Mouse (Mus musculus) gastrocnemius, adult 2 months (tissue): ENCODE measurements around the gene Slc39a8. TPM values are rescaled to one million over a fixed set of nuclear protein-coding genes. Genes with fewer than 3 reads are reported as not detected.
A peak's percentile ranks its signal among the peaks of the same experiment; 100 is the strongest.

Experiments
- DNase-seq: peaks from one replicate; pipeline ENCODE4 v3.0.0; 2022
- H3K27ac ChIP-seq: fragments of 200-600 bp; 2 replicates; pipeline ENCODE4 v1.8.1; 2022; ENCODE audit warnings: mild to moderate bottlenecking
- H3K4me3 ChIP-seq: fragments of 200-600 bp; 2 replicates; pipeline ENCODE4 v1.8.1; 2022; ENCODE audit warnings: mild to moderate bottlenecking, moderate library complexity
- CTCF ChIP-seq: fragments of 200-600 bp; IDR thresholded peaks from 2 replicates; pipeline ENCODE4 v1.8.1; 2022; ENCODE audit warnings: antibody characterized with exemption, mild to moderate bottlenecking, moderate library complexity
- intact Hi-C: fragments of 180-260 bp; cut with DNase I; formaldehyde crosslinking; loops from one replicate; pipeline ENCODE4 v1.15.1; 2025
- total RNA-seq, 2 experiments: library from RNA; stranded (reverse); gene quantifications; 2 replicates each; pipeline ENCODE4 v1.2.3; 2021

Gene Slc39a8
- total RNA-seq, 2 experiments from 2014 or later = 0.56 to 0.81 TPM

GRCm38 (mm10) chr3:135889401-135889800 lies 64.3 kb downstream of the Slc39a8 start:
- no peak overlapping the region for H3K4me3 ChIP-seq
- no peak for DNase-seq
- no peak for TF ChIP-seq CTCF
- intact Hi-C loops = loop anchor here (5.0 kb wide), 2 partner anchors 1528 to 1863 kb away; no protein-coding TSS in a partner anchor
- H3K27ac ChIP-seq = no peak overlapping the region

DNA sequence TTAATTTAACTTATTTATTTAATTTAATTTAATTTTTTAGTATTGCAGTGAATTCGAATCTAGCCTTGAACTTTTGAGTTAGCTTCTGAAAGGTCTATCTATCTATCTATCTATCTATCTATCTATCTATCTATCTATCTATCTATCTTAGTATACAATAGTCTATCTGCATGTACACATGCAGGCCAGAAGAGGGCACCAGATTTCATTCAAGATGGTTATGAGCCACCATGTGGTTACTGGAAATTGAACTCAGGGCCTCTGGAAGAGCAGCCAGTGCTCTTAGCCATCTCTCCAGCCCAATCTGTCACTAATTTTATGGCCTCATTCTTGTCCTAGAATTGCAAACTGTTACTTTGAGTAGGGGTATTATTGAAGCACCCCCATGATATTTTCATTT lies 78.3 kb downstream of the Slc39a8 start:
- intact Hi-C loops = no loop called here
- H3K4me3 ChIP-seq = no peak overlapping the region
- no peak for DNase-seq
- no peak overlapping the region for H3K27ac ChIP-seq
- TF ChIP-seq CTCF = peak; percentile 34; the same call in 1 of the 2 replicates

DNA sequence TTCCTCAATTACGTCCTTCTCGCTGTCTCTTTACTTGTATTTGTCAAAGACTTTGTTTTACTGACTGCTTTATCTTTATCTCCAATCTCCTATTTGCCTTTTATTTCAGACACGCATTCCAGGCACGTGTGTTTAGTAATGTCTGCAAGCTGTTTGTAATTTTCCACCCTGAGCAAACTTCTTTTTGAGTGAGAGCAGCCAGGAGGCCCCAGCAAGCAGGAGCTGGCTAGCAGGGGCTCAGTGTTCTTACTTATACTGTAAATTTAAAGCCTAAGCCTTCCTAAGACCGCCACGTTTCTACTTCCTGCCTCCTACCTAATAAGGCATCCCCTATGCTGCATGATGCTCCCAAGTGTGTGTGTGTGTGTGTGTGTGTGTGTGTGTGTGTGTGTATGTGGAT lies 79.8 kb downstream of the Slc39a8 start:
- DNase-seq = no peak
- Histone ChIP-seq H3K27ac (no peak overlapping the region), H3K4me3 (no peak overlapping the region)
- intact Hi-C loops = no loop called here
- no peak for TF ChIP-seq CTCF

DNA sequence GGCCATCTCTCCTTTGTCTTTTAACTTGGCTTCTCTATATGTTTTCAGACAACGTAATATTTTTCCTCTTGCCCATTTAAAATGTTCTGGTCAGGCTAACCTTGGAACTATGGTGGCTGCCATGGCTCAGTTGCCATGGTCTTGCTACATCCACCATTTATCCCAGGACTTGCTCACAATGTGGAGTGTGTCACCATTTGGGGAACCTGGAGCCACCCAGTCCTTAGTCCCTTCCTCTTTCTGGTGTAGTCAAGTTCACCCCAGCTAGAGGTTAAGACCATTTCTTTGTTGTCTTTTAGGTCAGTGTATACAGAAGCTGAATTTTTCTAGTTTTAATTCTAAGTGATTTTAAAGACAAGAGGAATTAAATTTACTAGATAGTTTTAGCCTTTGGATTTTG lies 80.7 kb downstream of the Slc39a8 start:
- intact Hi-C loops = no loop called here
- no peak for DNase-seq
- TF ChIP-seq CTCF = no peak
- no peak overlapping the region for H3K4me3 ChIP-seq
- H3K27ac ChIP-seq = no peak overlapping the region

DNA sequence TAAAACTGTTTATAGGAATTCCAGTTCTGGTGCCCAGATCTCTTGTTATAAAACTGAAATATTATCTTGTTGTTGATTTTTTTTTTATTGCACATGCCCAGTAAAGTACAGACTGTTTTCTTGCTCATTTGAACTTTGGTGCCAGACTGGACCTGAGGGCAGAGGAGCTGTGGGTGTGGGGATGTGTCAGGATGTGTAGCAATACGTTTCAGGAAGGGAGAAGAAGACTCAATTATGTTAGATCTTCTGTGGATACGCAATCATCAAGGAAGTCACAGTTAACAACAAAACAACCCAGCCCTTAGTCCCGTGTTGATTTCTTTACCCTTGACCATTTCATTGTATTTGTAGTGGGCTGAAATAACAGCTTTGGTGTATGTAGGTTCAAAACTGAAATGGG lies 81.9 kb downstream of the Slc39a8 start:
- H3K4me3 ChIP-seq = no peak overlapping the region
- intact Hi-C loops = no loop called here
- no peak for TF ChIP-seq CTCF
- DNase-seq = no peak
- no peak overlapping the region for H3K27ac ChIP-seq

GRCm38 (mm10) chr3:135915941-135916340 lies 90.9 kb downstream of the Slc39a8 start:
- no peak overlapping the region for H3K4me3 ChIP-seq
- no peak for TF ChIP-seq CTCF
- no peak overlapping the region for H3K27ac ChIP-seq
- DNase-seq = no peak
- intact Hi-C loops = no loop called here

DNA sequence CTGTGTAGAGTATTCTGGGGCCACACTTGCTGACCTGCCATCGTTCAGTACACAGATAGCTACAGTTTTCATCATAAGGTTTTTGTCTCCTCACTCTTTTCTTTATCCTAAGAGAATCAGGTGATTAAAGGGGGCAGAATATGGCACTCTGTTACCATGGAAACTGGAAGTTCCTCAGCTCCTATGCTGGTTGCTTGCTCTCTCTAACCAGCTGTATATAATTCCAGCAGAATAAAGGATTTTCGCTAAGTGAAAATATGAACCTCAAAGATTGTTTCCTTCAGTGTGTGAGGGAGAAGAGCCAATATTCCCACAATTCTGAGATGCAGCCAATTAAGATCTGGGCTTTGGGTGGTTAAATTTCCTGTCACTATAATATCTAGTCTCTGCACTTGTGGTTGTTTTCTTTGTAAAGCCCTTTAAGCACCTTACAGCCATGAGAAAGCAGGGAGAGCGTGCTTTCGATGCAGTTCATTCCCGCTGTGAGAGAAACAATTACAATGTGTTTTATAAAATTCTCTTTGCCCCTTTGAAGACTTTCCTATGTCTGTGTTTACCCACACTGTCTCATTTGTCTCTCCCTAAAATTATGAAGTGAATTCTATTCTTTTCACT lies 93.6 kb downstream of the Slc39a8 start:
- DNase-seq = no peak
- no peak overlapping the region for H3K4me3 ChIP-seq
- TF ChIP-seq CTCF = no peak
- intact Hi-C loops = no loop called here
- H3K27ac ChIP-seq = no peak overlapping the region

DNA sequence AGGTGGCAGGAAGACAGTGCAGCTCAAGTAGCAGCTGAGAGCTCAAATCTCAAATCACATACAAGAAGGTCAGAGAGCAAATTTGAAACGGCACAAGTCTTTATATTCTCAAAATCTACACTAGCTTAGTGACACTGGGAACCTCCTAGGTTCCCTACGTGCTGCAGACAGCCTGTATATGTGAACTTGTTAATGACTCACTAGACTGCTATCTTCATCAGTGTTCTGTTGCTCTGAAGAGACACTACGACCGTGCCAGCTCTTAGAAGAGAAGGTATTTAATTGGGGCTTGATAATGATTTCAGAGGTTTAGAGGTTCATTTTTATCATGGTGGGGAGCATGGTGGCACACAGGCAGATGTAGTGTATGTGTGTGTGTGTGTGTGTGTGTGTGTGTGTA lies 94.2 kb downstream of the Slc39a8 start:
- no peak overlapping the region for H3K27ac ChIP-seq
- intact Hi-C loops = no loop called here
- TF ChIP-seq CTCF = no peak
- no peak overlapping the region for H3K4me3 ChIP-seq
- DNase-seq = no peak

DNA sequence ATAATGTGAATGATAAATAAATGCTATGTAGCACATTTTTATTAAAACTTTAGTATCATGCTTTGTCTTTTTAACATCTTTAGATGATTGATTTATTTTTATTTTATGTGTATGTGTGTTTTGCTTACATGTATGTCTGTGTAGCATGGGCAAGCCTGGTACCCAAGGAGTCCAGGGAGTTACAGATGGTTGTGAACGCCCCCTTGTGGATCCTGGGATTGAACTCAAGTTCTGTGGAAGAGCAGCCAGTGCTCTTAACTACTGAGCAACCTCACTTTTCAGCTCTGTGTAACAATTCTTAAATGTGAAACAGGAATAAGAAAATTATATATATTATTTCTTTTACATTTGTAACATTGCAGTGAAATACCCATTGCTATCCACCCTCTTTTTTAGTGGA lies 101.7 kb downstream of the Slc39a8 start:
- Histone ChIP-seq H3K27ac (no peak overlapping the region), H3K4me3 (no peak overlapping the region)
- TF ChIP-seq CTCF = peak; percentile 2; the same call in 1 of the 2 replicates
- intact Hi-C loops = no loop called here
- no peak for DNase-seq

GRCm38 (mm10) chr3:135928184-135928583 lies 103.1 kb downstream of the Slc39a8 start:
- peak; percentile 28; the same call in 1 of the 2 replicates for TF ChIP-seq CTCF
- no peak overlapping the region for H3K27ac ChIP-seq
- no peak for DNase-seq
- intact Hi-C loops = no loop called here
- H3K4me3 ChIP-seq = no peak overlapping the region

DNA sequence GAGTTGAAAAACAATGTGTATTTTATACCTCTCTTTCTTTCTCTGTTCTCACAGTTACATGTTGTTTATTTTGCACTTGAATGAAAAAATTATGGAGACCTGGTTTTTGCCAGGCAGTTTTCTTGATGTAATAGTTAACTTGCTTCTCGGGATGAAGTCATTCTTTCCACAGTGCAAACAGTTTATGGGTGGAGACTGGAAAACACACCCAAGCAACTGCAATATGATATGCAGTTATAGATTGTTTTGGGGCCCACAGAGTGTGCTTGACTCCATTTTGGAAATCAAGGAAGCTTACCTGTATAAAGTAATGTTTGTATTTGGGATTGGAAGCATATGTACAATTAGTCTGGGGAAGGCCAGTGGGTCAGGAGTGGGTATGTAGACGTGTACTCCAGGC lies 112.4 kb downstream of the Slc39a8 start:
- no peak for DNase-seq
- H3K27ac ChIP-seq = no peak overlapping the region
- H3K4me3 ChIP-seq = no peak overlapping the region
- TF ChIP-seq CTCF = no peak
- intact Hi-C loops = no loop called here

Other genes with a start within 250 kb of the Slc39a8 start
- 10 to 100 TPM; 19.9 to 22.1 TPM for gene Nfkb1, start 133.7 kb upstream of the Slc39a8 start, total RNA-seq